Mouse (Mus musculus) central nervous system, embryonic 18 days (tissue): ENCODE data around the gene Heca. TPM values are rescaled to one million over a fixed set of nuclear protein-coding genes. Genes with fewer than 3 reads are reported as not detected.

Source experiments
- polyA plus RNA-seq: library from polyadenylated mRNA; depleted of rRNA; stranded (reverse); fragments of >200 nt; gene quantifications from 2 replicates; pipeline ENCODE4 v1.2.3, GENCODE M21; 2012; rRNA removed

The Heca gene
- 19.8 and 22.8 TPM in 2 replicates for polyA plus RNA-seq

GRCm38 (mm10) chr10:17947960-17948730, at the start of gene Heca:
TSS of gene Heca (minus strand) at chr10:17948067.

Other genes with a start within 250 kb of the Heca start
- gene Cited2, start 224.8 kb downstream of the Heca start, polyA plus RNA-seq: 64.5 and 69.1 TPM in 2 replicates
- gene Txlnb, start 151.8 kb downstream of the Heca start, polyA plus RNA-seq: 0.44 and 0.91 TPM in 2 replicates
- 71.4 and 74.6 TPM in 2 replicates for gene Abracl, start 75.2 kb upstream of the Heca start, polyA plus RNA-seq
- gene Reps1, start 107.8 kb upstream of the Heca start, polyA plus RNA-seq: 65.7 and 67.4 TPM in 2 replicates